Mouse (Mus musculus) heart, adult 2 months (tissue): ENCODE data around the gene Plcd1.

ENCODE experiments used
- CTCF ChIP-seq: fragments of 200-600 bp; IDR thresholded peaks from 2 replicates; pipeline ENCODE4 v1.8.1; 2022; ENCODE audit warnings: antibody characterized with exemption, mild to moderate bottlenecking, moderate library complexity
- EP300 ChIP-seq: fragments of 200-500 bp; IDR thresholded peaks from 2 replicates; pipeline ENCODE4 v1.6.1; 2011; ENCODE audit warnings: low read depth, low read length, control low read depth; ENCODE audit not compliant: insufficient read depth

DNA sequence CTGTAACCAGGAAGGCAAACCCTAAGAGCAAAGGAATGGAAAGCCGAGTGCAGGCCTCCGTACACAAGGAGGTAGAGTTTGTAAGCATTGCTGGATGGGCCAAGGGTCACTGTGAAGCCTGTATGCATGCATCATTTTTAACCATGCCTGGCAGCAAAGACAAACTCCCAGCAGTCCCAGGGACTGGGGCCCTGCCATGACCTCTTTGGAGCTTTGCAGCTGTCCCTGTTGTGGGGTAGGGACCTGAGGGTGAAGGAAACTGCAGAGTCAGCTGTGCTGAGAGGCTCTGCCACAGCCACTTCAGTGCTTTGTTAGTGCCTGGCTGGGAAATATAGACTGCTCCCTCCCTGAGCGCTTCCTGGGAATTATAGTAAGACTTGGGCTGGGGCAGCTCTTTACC, 17.3 kb upstream of the Plcd1 start:
- TF ChIP-seq CTCF (no peak), EP300 (no peak)
